Mouse (Mus musculus) lung, adult 2 months (tissue): ENCODE data around the gene Elavl2.

ENCODE experiments used
- CTCF ChIP-seq: fragments of 200-500 bp; IDR thresholded peaks from 2 replicates; pipeline ENCODE4 v1.5.1; 2011; ENCODE audit warnings: mild to moderate bottlenecking, low read length, control low read depth; ENCODE audit not compliant: insufficient read depth
- POLR2A ChIP-seq: fragments of 200-500 bp; IDR thresholded peaks from 2 replicates; pipeline ENCODE4 v1.6.1; 2011; ENCODE audit warnings: low read depth, mild to moderate bottlenecking, control low read depth, low read length, borderline replicate concordance; ENCODE audit errors: extremely low read depth

GRCm38 (mm10) chr4:91219322-91219721, 181.3 kb downstream of the Elavl2 start:
- no peak for TF ChIP-seq CTCF
- no peak for TF ChIP-seq POLR2A
